ENCODE assay signal across 23 mouse cellular contexts in the genomic region with DNA sequence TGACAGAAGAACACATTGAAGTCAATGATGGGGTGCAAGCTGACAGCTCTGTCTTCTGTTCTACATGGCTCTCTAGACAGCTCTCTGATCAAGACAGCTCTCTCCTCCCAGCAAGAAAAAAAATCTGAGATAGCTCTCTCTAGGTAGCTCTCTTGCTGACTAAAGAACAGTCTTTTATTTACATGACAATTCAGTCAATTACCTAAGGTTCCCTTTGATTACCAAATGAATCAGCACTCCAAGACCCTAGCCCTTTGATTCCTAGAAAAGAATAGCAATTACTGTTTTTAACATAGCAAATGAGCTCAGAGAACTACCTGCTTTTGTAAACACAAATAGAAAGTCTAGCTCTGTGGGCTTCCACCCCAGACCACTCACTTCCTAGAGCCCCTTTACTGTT.
A peak's percentile ranks its signal among the peaks of the same experiment; 100 is the strongest.
DNase-seq lines count a peak whose midpoint lies in the region; ATAC-seq lines count a peak whose summit lies in the region.
"Had no signal": no experiment of that assay in that cellular context is flagged by ENCODE, and none has a peak within 500 bp of the region (broad histone marks: within the 10 kb centered on the region; RNA-seq: fewer than 3 reads in every experiment).

No protein-coding gene starts in this region.

- no peak overlapping the region for H3K27ac ChIP-seq in hindbrain, embryonic 14.5 days
- H3K27ac ChIP-seq: embryonic facial prominence, embryonic 10.5 days; embryonic facial prominence, embryonic 12.5 days; forebrain, embryonic 13.5 days; forebrain, embryonic 15.5 days had no signal

- no peaks in the 10 kb centered on the region for H3K4me1 ChIP-seq in hindbrain, embryonic 14.5 days (replicated peaks; ENCODE audit: control insufficient read depth, insufficient read depth, low read length)
- H3K4me1 ChIP-seq: embryonic facial prominence, embryonic 10.5 days; embryonic facial prominence, embryonic 12.5 days; forebrain, embryonic 13.5 days; forebrain, embryonic 15.5 days had no signal

- no peak for ATAC-seq in hindbrain, embryonic 14.5 days (ENCODE audit: low FRiP score)
- ATAC-seq: CD4-positive, CD25-positive, alpha-beta regulatory T cell, adult 4 months; forebrain, embryonic 13.5 days; forebrain, embryonic 15.5 days; forebrain, postnatal 0 days; Patski had no signal

- no peaks in the 10 kb centered on the region for H3K9me3 ChIP-seq in hindbrain, embryonic 14.5 days (ENCODE audit: control insufficient read depth, low read length)
- H3K9me3 ChIP-seq: embryonic facial prominence, embryonic 10.5 days; embryonic facial prominence, embryonic 12.5 days; forebrain, embryonic 13.5 days; forebrain, embryonic 15.5 days; G1E had no signal

- no peak overlapping the region for H3K9ac ChIP-seq in hindbrain, embryonic 14.5 days
- H3K9ac ChIP-seq: embryonic facial prominence, embryonic 12.5 days; forebrain, embryonic 13.5 days; forebrain, embryonic 15.5 days; forebrain, postnatal 0 days had no signal

- peak; percentile 85 for DNase-seq in ES-CJ7 (ENCODE audit: low read depth, low spot score)
- peak; percentile 77 for DNase-seq in R1 (ENCODE audit: low read depth, low spot score)
- DNase-seq in ZHBTc4 (ENCODE audit: low read depth, low spot score), result peak; percentile 71
- no peak for DNase-seq in hindbrain, embryonic 14.5 days (ENCODE audit: low spot score)
- no peak for DNase-seq in ovary, postnatal 14 days (ENCODE audit: low spot score)
- DNase-seq: adrenal gland, adult 8-10 months; adrenal gland, postnatal 14 days; adrenal gland, postnatal 36 days; B cell, adult 2 months; cerebellum, adult 11-12 months; cerebellum, adult 2 months; cerebellum, adult 9-10 months; cerebellum, postnatal 10 days; cerebellum, postnatal 25 days; forebrain, postnatal 0 days had no signal

- no peaks in the 10 kb centered on the region for H3K36me3 ChIP-seq in hindbrain, embryonic 14.5 days (replicated peaks; ENCODE audit: control insufficient read depth, insufficient read depth)
- H3K36me3 ChIP-seq: embryonic facial prominence, embryonic 10.5 days; embryonic facial prominence, embryonic 12.5 days; forebrain, embryonic 15.5 days; G1E had no signal

- H3K4me3 ChIP-seq in hindbrain, embryonic 14.5 days (replicated peaks; ENCODE audit: low read length), result no peak overlapping the region
- H3K4me3 ChIP-seq: embryonic facial prominence, embryonic 10.5 days; embryonic facial prominence, embryonic 12.5 days; forebrain, embryonic 13.5 days; forebrain, embryonic 15.5 days had no signal

- H3K27me3 ChIP-seq in hindbrain, embryonic 14.5 days (ENCODE audit: control insufficient read depth, insufficient read depth, low read length), result no peaks in the 10 kb centered on the region
- H3K27me3 ChIP-seq: CH12.LX; embryonic facial prominence, embryonic 12.5 days; forebrain, embryonic 13.5 days; forebrain, embryonic 15.5 days; Patski had no signal

- H3K4me2 ChIP-seq in hindbrain, embryonic 14.5 days (replicated peaks), result no peak overlapping the region
- H3K4me2 ChIP-seq: embryonic facial prominence, embryonic 12.5 days; forebrain, embryonic 13.5 days; forebrain, embryonic 15.5 days had no signal

Comparison
In these comparisons a context has a peak if more than half of its experiments do, and no peak if none do; other contexts are left out.
1. DNase-seq: peak in ES-CJ7 (single experiment), R1 (single experiment) and ZHBTc4 (single experiment); none in hindbrain, embryonic 14.5 days (single experiment) and ovary, postnatal 14 days (single experiment).